Mouse (Mus musculus): ENCODE measurements at regions not wholly inside any gene's neighbourhood (a gene's known extent, or its start where the extent isn't known, plus 50 kb on each side); places are given as distances from the start of the nearest gene placed in this dataset.
A peak's percentile ranks its signal among the peaks of the same experiment; 100 is the strongest.

DNA sequence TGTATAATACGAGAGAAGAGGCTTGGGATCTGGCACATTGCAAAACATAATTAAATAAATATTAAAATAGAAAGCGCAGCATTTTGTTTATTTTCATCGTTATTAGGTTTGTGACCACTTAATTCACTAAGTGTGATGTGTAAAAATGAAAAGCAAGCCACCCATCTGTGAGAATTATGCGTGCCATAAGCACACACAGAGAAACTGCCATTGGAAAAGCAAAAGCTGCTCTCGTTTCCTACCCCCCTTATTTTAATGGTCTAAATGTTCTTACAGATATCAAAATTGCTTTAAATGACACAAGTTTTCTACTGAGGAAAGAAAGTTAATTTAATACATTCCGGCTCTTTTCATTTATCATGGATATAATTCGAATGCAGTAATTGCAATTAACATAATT, 2780.8 kb upstream of the Gm7489 start:
- DNase-seq (ENCODE audit: low read depth): no peak

- no peak for DNase-seq (ENCODE audit: low read depth)
Measured at GRCm38 (mm10) chr15:51104362-51104761, 2780.3 kb upstream of the Gm7489 start.

DNA sequence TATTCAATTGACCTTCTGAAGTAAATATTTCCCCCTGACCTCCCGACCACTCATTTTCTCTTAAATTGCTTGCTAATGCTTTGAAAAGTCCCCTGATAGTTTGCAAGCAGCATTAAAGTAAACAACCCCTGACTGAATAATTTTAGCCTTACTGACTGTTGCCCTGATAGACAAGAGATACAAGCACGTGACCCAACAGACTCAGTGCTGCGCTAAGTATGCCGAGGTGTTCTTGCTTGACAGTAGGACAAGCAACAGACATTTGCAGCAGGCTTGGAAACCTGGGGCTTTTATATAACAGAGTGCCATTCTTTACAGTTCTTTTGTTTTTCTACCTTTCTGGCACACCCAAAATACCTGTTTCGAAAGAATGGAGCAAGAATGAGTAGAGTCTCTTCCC, 2779.9 kb upstream of the Gm7489 start:
- DNase-seq (ENCODE audit: low read depth): no peak

DNA sequence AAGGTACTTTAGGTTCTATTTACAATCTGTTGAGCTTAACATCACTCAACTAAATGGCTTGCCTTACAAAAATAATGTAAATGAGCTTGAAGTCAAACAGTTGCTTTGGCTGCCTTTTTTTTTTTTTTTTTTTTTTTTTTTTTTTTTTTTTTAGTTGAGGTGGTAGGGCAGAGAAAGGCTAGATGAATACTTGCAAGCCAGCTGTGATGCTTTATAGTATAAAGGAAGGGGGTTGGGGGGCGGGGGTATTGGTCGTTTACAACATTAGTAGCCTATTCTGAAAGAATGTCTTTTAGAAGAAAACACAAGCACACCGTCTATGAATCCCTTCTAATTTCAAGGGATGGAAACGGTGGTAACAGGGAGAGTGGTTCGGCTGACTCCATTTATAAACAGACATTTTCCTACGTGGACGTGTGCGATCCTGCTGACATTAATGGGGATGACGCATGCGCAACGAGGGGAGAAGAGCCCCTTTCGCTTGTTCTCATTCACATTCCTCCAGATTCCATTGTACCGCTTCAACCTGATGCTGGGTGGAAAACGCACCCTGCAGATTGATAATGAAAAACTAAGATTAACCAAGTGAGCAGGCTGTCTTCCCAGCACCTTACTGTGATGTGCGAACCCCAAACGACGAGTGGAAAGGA, 2779.2 kb upstream of the Gm7489 start:
- no peak for DNase-seq (ENCODE audit: low read depth)

DNA sequence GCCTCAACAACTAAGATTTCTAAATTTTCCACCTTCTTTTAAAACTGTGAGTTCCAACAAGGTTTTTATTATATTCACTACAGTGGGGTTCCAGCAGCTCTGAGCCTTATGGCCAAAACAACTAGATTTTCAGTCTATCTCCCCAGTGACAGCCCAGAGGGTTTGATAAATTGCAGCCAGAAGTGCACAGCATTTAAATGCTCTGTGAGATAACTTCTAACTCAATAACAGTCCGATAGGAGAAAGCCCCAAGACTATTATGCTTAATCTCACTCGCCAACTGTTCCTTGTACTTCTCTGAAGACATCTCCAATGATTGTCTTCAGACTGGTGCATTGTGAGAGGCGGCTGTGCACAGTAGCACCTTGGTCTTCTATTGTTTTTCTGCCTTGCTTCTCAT, 2774.5 kb upstream of the Gm7489 start:
- no peak for DNase-seq (ENCODE audit: low read depth)

GRCm38 (mm10) chr15:51125896-51126295, 2758.8 kb upstream of the Gm7489 start:
- no peak for DNase-seq (ENCODE audit: low read depth)

DNA sequence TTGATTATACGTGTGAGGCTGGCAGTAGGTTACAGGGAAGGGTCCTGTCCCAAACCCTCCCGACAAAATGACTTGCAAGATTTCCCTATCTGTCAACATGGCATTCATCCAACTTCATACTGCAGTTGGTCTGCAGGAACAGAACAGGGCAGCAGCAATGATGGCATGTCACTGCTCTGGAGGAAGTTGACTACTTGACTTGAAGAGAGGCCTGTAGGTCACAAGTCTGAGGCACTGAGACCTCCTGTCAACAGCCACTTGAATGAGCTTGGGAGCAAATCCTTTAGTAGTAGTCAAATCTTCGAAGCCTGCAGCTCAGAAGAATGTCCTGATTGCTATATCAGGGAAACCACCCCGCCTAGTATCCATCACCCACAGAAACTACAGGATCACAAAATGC, 2753.7 kb upstream of the Gm7489 start:
- DNase-seq (ENCODE audit: low read depth): no peak

DNA sequence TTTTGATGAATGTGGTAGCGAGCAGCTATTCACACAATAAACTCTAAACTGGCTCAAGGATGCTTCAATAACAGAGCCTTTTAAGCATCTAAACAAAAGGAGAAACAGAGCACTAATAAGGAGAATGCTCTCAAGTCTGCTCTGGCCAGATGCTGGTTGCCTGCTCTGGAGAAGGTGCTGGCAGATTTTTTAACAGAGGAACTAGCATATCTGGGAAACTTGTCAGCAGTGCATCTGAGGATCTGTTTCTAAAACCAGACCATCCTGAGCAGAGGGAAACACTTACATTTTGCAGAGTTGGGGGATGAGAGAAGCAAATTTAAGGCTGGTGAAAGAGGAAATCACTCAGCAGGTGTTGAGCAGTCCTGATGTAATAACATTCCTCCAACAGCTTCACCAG, 2748.6 kb upstream of the Gm7489 start:
- no peak for DNase-seq (ENCODE audit: low read depth)

DNA sequence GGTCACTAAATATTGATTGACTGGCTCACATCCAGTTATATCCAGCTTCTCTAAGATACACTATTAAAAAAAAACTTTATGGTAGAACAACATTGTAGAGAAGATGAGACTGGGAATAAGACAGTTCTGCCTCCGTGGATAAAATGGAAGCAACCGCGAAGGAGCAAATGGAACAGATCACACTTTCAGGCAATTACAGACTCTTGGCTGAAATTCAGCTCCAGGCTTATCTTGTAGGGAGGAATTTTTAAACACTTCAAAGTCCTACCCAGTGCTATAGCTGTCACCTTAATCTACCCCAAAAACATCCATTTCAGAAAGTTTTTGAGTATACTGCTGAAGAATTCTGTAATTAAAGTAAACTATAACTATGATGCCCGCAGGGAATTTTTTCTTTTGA, 2745.2 kb upstream of the Gm7489 start:
- DNase-seq (ENCODE audit: low read depth): no peak

GRCm38 (mm10) chr15:51173976-51174620, 2710.6 kb upstream of the Gm7489 start:
- no peak for DNase-seq (ENCODE audit: low read depth)

GRCm38 (mm10) chr15:51176466-51176865, 2708.2 kb upstream of the Gm7489 start:
- no peak for DNase-seq (ENCODE audit: low read depth)

- no peak for DNase-seq (ENCODE audit: low read depth)
Measured at GRCm38 (mm10) chr15:51189134-51189533, 2695.6 kb upstream of the Gm7489 start.

DNA sequence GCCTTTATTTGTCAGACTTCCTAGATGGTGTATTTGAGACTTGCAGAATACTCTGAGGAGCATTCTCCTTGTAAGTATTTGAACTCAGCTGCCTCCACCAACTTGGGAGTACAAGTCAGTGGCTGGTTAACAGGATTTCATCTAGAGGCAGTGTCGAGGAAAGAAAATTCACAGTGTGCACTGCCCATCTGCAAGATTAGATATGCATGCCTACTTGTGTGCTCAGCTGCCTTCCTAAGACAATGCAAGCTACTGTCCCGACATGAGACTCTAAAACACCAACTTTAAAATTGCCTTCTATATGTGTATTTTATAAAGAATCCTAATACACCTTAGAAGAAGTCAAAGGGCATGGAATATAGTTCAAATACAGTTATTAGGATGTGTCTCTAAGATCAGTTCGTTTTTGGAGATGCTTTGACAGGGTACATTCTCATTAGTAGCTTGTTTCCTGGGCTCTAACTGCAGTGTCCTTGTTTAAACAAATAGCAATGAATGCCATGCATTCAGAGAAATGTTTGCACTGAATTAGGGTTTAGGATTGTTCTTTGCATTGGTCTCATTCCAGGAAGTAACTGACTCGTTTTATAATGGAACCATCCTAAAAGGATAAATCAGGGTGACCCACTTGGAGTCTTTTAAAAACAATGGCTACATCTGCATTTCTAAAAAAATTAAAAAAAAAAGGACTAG, 2687.1 kb upstream of the Gm7489 start:
- no peak for DNase-seq (ENCODE audit: low read depth)

GRCm38 (mm10) chr15:51203351-51203750, 2681.4 kb upstream of the Gm7489 start:
- DNase-seq (ENCODE audit: low read depth): no peak

DNA sequence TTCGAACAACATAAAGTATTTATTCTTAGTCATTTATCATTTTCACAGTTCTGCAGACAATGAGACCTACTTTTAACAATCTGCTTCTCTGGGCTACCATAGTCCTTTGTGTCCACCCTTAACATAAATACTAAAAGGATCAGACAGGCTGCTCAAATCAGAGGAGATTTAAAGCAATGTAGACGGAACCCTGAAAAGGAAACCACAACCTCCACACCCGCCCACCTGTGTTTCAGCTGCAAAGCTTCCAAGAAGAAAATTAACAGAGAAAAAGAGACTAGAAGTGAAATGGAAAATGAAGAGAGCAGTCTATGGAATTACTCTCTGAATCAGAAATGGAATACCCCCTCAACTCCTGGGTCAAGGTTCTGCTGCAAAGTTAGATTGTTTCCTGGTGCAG, 2678.7 kb upstream of the Gm7489 start:
- no peak for DNase-seq (ENCODE audit: low read depth)

DNA sequence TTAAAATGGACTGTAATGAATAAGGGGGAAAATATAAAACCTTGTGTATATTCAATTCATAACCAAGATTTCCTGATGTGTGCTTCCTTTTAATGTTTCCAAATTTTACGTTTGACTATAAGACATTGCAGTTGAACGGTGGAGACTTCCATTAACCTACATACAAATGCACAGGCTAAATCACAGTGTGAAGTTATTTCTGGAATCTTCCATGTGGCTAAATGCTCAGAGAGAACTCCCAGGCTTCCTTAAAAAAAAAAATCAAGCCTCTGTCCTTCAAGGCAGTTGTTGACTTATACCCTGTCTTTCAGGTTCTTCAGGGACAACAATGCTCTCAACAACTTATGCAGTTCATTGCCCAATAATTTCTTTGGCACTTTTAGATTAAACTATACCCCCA, 2677.9 kb upstream of the Gm7489 start:
- no peak for DNase-seq (ENCODE audit: low read depth)

GRCm38 (mm10) chr15:51234873-51235272, 2649.8 kb upstream of the Gm7489 start:
- DNase-seq (ENCODE audit: low read depth): no peak

GRCm38 (mm10) chr15:51244596-51244995, 2640.1 kb upstream of the Gm7489 start:
- no peak for DNase-seq (ENCODE audit: low read depth)

GRCm38 (mm10) chr15:51247259-51247658, 2637.4 kb upstream of the Gm7489 start:
- no peak for DNase-seq (ENCODE audit: low read depth)

- DNase-seq (ENCODE audit: low read depth): no peak
Measured at GRCm38 (mm10) chr15:51248034-51248788, 2636.5 kb upstream of the Gm7489 start.

DNA sequence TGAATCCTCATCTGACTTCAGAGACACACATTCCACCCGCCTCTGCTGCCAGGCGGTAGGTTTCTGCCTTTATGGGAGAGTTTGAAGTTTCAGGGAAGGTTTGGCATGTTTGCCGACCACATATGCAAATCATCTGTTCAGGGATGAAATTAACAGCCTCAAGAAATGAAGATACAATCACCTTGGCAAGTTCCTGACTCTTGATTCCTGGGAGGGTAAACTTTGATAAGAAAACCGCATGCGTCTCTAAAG, 2636.0 kb upstream of the Gm7489 start:
- DNase-seq (ENCODE audit: low read depth): no peak

GRCm38 (mm10) chr15:51254143-51254542, 2630.6 kb upstream of the Gm7489 start:
- peak; percentile 72 for DNase-seq (ENCODE audit: low read depth)

GRCm38 (mm10) chr15:51255203-51255615, 2629.5 kb upstream of the Gm7489 start:
- DNase-seq (ENCODE audit: low read depth): peak; percentile 72

Measured in gonadal fat pad, adult 2 months (tissue).